Mouse (Mus musculus) limb, embryonic 15.5 days (tissue): ENCODE results near the gene Sirt4. TPM values are rescaled to one million over a fixed set of nuclear protein-coding genes. Genes with fewer than 3 reads are reported as not detected.
"Not testable (repeated sequence)": the region's sequence is repeated elsewhere in the genome, so short reads cannot be mapped to it uniquely, and the experiment has no call there.

ENCODE experiments used
- ATAC-seq: fragments of 200-750 bp; cut with Nextera tagmentation; 2 replicates; pipeline ENCODE4 v1.8.0; 2017; ENCODE audit warnings: low read depth, moderate TSS enrichment; ENCODE audit not compliant: insufficient number of reproducible peaks, low FRiP score, low TSS enrichment
- H3K27ac ChIP-seq: fragments of 300-500 bp; sonication (generic); 2 replicates; pipeline ENCODE4 v1.5.1; 2015; ENCODE audit warnings: moderate library complexity, mild to moderate bottlenecking, inconsistent platforms
- H3K27me3 ChIP-seq: fragments of 300-500 bp; sonication (generic); 2 replicates; pipeline ENCODE4 v1.6.1; 2015; ENCODE audit warnings: inconsistent platforms
- H3K36me3 ChIP-seq: fragments of 300-500 bp; sonication (generic); 2 replicates; pipeline ENCODE4 v1.6.1; 2015; ENCODE audit warnings: inconsistent platforms
- H3K4me1 ChIP-seq: fragments of 300-500 bp; sonication (generic); 2 replicates; pipeline ENCODE4 v1.6.1; 2015; ENCODE audit warnings: inconsistent platforms
- H3K4me2 ChIP-seq: fragments of 300-500 bp; sonication (generic); 2 replicates; pipeline ENCODE4 v1.6.1; 2015; ENCODE audit warnings: mild to moderate bottlenecking, inconsistent platforms
- H3K4me3 ChIP-seq: fragments of 300-500 bp; sonication (generic); 2 replicates; pipeline ENCODE4 v1.5.1; 2015; ENCODE audit warnings: mild to moderate bottlenecking, inconsistent platforms
- H3K9ac ChIP-seq: fragments of 300-500 bp; sonication (generic); 2 replicates; pipeline ENCODE4 v1.6.1; 2015; ENCODE audit warnings: inconsistent platforms
- H3K9me3 ChIP-seq: fragments of 300-500 bp; sonication (generic); 2 replicates; pipeline ENCODE4 v1.6.1; 2016; ENCODE audit warnings: inconsistent platforms
- WGBS: fragments of 180-500 bp; shearing (Covaris S2); methylation state at CpG from one replicate; pipeline ENCODE4 v1.1.7; 2015; 5-methylcytosine and 5-hydroxymethylcytosine counted together
- polyA plus RNA-seq: library from polyadenylated mRNA; unstranded; fragments of >200 nt; fragmentation: Nextera tagmentation; extraction: Ambion mirVana; gene quantifications from 2 replicates; pipeline ENCODE4 v1.2.1, GENCODE M21; 2015

The Sirt4 gene
- polyA plus RNA-seq, 1 experiment from 2014 or later: 26.5 TPM

- Histone ChIP-seq H3K27ac (peak overlapping the region; percentile 75), H3K36me3 (peaks cover 8% of the 10 kb centered on the region), H3K4me3 (no peak overlapping the region), H3K27me3 (no peaks in the 10 kb centered on the region), H3K9me3 (no peaks in the 10 kb centered on the region), H3K4me2 (no peak overlapping the region), H3K4me1 (peaks cover 72% of the 10 kb centered on the region), H3K9ac (no peak overlapping the region)
- 66% methylated on average over 15 of the region's 15 CpGs for WGBS
- no peak for ATAC-seq
Observed at GRCm38 (mm10) chr5:115522981-115523499, 38.5 kb upstream of the Sirt4 start.

- no peaks in the 10 kb centered on the region for H3K27me3 ChIP-seq
- no peak overlapping the region for H3K9ac ChIP-seq
- peak overlapping the region; percentile 75 for H3K27ac ChIP-seq
- H3K4me2 ChIP-seq: no peak overlapping the region
- 78% methylated on average over 4 of the region's 4 CpGs for WGBS
- H3K9me3 ChIP-seq: no peaks in the 10 kb centered on the region
- peaks cover 72% of the 10 kb centered on the region for H3K4me1 ChIP-seq
- ATAC-seq: no peak
- peaks cover 8% of the 10 kb centered on the region for H3K36me3 ChIP-seq
- no peak overlapping the region for H3K4me3 ChIP-seq
Observed at GRCm38 (mm10) chr5:115522531-115522930, 38.0 kb upstream of the Sirt4 start.

GRCm38 (mm10) chr5:115521553-115522461 is 37.3 kb upstream of the Sirt4 start:
- Histone ChIP-seq H3K27ac (peak overlapping the region; percentile 75), H3K27me3 (no peaks in the 10 kb centered on the region), H3K9me3 (no peaks in the 10 kb centered on the region), H3K36me3 (peaks cover 11% of the 10 kb centered on the region), H3K4me2 (no peak overlapping the region), H3K4me1 (peaks cover 66% of the 10 kb centered on the region), H3K9ac (no peak overlapping the region), H3K4me3 (no peak overlapping the region)
- no peak for ATAC-seq
- WGBS: 44% methylated on average over 21 of the region's 21 CpGs

GRCm38 (mm10) chr5:115520325-115520869 is 35.9 kb upstream of the Sirt4 start:
- Histone ChIP-seq H3K9me3 (no peaks in the 10 kb centered on the region), H3K27me3 (no peaks in the 10 kb centered on the region), H3K27ac (peak overlapping the region; percentile 75), H3K4me1 (peaks cover 63% of the 10 kb centered on the region), H3K9ac (no peak overlapping the region), H3K4me2 (no peak overlapping the region), H3K4me3 (no peak overlapping the region), H3K36me3 (peaks cover 10% of the 10 kb centered on the region)
- ATAC-seq: no peak
- WGBS: 73% methylated on average over 21 of the region's 21 CpGs

GRCm38 (mm10) chr5:115518214-115518613 is 33.7 kb upstream of the Sirt4 start:
- WGBS: 91% methylated on average over 8 of the region's 8 CpGs
- H3K4me3 ChIP-seq, H3K9ac ChIP-seq, H3K27me3 ChIP-seq, ATAC-seq, H3K9me3 ChIP-seq, H3K27ac ChIP-seq, H3K4me2 ChIP-seq: not testable (repeated sequence)
- Histone ChIP-seq H3K36me3 (peaks cover 15% of the 10 kb centered on the region; the same call in 1 of the 2 replicates), H3K4me1 (peaks cover 62% of the 10 kb centered on the region)

- Histone ChIP-seq H3K4me2 (no peak overlapping the region), H3K27ac (no peak overlapping the region), H3K4me3 (no peak overlapping the region), H3K27me3 (no peaks in the 10 kb centered on the region), H3K36me3 (peaks cover 16% of the 10 kb centered on the region; the same call in 1 of the 2 replicates), H3K4me1 (peaks cover 60% of the 10 kb centered on the region), H3K9ac (no peak overlapping the region), H3K9me3 (no peaks in the 10 kb centered on the region)
- 79% methylated on average over 9 of the region's 9 CpGs for WGBS
- no peak for ATAC-seq
Observed at GRCm38 (mm10) chr5:115517501-115517900, 33.0 kb upstream of the Sirt4 start.

- Histone ChIP-seq H3K9ac (no peak overlapping the region), H3K4me1 (peaks cover 57% of the 10 kb centered on the region), H3K9me3 (no peaks in the 10 kb centered on the region), H3K36me3 (peaks cover 16% of the 10 kb centered on the region; the same call in 1 of the 2 replicates), H3K4me2 (no peak overlapping the region), H3K27ac (no peak overlapping the region), H3K4me3 (no peak overlapping the region), H3K27me3 (no peaks in the 10 kb centered on the region)
- no peak for ATAC-seq
- WGBS: 90% methylated on average over 7 of the region's 7 CpGs
Observed at GRCm38 (mm10) chr5:115516908-115517307, 32.4 kb upstream of the Sirt4 start.

- Histone ChIP-seq H3K4me3 (no peak overlapping the region), H3K27me3 (no peaks in the 10 kb centered on the region), H3K36me3 (peaks cover 16% of the 10 kb centered on the region; the same call in 1 of the 2 replicates), H3K27ac (peak overlapping the region; percentile 90), H3K4me2 (no peak overlapping the region), H3K4me1 (peaks cover 54% of the 10 kb centered on the region), H3K9me3 (no peaks in the 10 kb centered on the region), H3K9ac (no peak overlapping the region)
- ATAC-seq: no peak
- WGBS: 83% methylated on average over 32 of the region's 32 CpGs
Observed at GRCm38 (mm10) chr5:115516081-115516907, 31.8 kb upstream of the Sirt4 start.

GRCm38 (mm10) chr5:115514896-115515587 is 30.5 kb upstream of the Sirt4 start:
- H3K4me2 ChIP-seq: peak overlapping the region; percentile 37
- H3K4me3 ChIP-seq: 0 out of 2 replicates have a peak overlapping the region, but pooled peaks have one; percentile 5
- no peaks in the 10 kb centered on the region for H3K9me3 ChIP-seq
- peak; percentile 72 for ATAC-seq
- peak overlapping the region; percentile 90 for H3K27ac ChIP-seq
- H3K9ac ChIP-seq: no peak overlapping the region
- peaks cover 48% of the 10 kb centered on the region for H3K4me1 ChIP-seq
- H3K27me3 ChIP-seq: no peaks in the 10 kb centered on the region
- 11% methylated on average over 20 of the region's 20 CpGs for WGBS
- peaks cover 13% of the 10 kb centered on the region; the same call in 1 of the 2 replicates for H3K36me3 ChIP-seq

- Histone ChIP-seq H3K4me1 (peaks cover 54% of the 10 kb centered on the region), H3K27me3 (no peaks in the 10 kb centered on the region), H3K9ac (no peak overlapping the region), H3K4me2 (no peak overlapping the region; the same call in 1 of the 2 replicates), H3K4me3 (no peak overlapping the region), H3K27ac (peak overlapping the region; percentile 90), H3K9me3 (no peaks in the 10 kb centered on the region), H3K36me3 (peaks cover 13% of the 10 kb centered on the region; the same call in 1 of the 2 replicates)
- 58% methylated on average over 6 of the region's 6 CpGs for WGBS
- ATAC-seq: no peak
Observed at GRCm38 (mm10) chr5:115514346-115514745, 29.8 kb upstream of the Sirt4 start.

- Histone ChIP-seq H3K9me3 (no peaks in the 10 kb centered on the region), H3K4me3 (no peak overlapping the region), H3K27ac (peak overlapping the region; percentile 90), H3K36me3 (peaks cover 13% of the 10 kb centered on the region; the same call in 1 of the 2 replicates), H3K4me2 (no peak overlapping the region), H3K9ac (no peak overlapping the region), H3K4me1 (peaks cover 60% of the 10 kb centered on the region), H3K27me3 (no peaks in the 10 kb centered on the region)
- 92% methylated on average over 16 of the region's 16 CpGs for WGBS
- ATAC-seq: no peak
Observed at GRCm38 (mm10) chr5:115513721-115514120, 29.2 kb upstream of the Sirt4 start.
